Mouse (Mus musculus) adipose tissue, adult 10 weeks (tissue): Measurements from ENCODE around the gene Pdxp. TPM values are rescaled to one million over a fixed set of nuclear protein-coding genes. Genes with fewer than 3 reads are reported as not detected.

Source experiments
- polyA plus RNA-seq: library from polyadenylated mRNA; stranded (reverse); fragments of 350-450 nt; fragmentation: Illumina TruSeq; extraction: RNeasy Lipid Tissue Mini Kit (QIAGEN cat#74804); gene quantifications from one replicate; pipeline ENCODE4 v1.2.3, GENCODE M21; 2014; ENCODE audit warnings: low read depth, low replicate concordance

The Pdxp gene
- 3.2 TPM for polyA plus RNA-seq

GRCm38 (mm10) chr15:78913632-78914090, at the start of gene Pdxp:
Gene Pdxp (plus strand): TSS chr15:78913919.

GRCm38 (mm10) chr15:78876991-78877809, 36.5 kb upstream of the Pdxp start, which contains the start of gene Gga1:
Gene Gga1 (plus strand): TSS chr15:78877190.

DNA sequence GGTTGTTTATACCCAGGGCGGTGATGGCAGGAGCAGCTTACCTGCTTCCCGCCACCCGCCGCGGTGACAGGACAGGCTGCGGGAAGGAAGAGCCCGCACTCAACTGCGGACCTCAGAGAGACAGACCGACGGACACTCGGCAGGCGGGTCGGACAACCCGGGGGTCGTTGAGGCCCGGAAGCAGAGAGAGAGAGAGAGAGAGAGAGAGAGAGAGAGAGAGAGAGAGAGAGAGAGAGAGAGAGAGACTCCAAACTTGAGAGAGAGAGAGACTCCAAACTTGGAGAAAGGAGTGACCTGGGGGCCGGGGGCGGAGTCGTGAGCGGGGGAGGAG, 14.3 kb upstream of the Pdxp start, which contains the start of gene Gm49510:
Gene Gm49510 (plus strand): TSS at position 259 of the 331 bp plus-strand sequence.

DNA sequence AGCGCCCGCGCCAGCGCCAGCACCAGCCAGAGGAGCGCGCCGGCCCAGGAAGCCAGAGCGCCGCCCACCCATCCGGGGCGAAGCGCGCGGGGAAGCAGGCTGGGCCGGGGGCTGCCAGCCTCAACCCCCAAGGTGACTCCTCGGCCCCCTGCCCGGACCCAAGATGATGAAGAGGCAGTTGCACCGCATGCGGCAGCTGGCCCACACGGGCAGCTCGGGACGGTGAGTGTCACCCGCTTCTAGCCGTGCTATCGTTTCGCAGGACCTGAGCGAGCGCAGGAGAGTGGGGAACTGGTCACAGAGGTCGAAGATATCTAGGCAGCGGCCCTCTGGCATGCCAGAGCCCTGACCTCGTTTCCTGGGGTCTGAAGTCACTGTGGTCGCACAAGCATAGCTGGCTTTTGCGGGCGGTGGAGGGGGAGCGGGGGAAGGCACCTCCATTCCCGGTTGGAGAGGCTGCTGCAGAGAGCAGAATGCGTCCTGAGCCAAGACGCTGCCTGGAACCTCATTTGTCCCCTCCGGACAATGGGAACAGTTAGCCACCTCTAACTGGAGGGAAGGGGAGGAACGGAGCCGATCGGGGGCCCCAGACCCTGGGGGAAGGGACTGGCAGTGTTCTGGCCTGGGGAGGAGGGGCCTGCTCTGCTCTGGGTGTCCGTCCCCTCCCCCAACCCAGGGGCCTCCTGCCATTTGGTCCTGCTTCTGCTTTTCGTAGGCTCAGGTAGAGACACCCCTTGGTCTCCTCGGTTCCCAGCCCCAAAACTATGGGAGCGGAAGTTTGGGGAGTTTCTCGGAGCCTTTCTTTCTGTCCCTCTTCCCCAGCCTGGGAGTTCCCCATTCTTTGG, 13.8 kb upstream of the Pdxp start, which contains the start of gene Sh3bp1:
Gene Sh3bp1 (plus strand): TSS at position 29 of the 845 bp plus-strand sequence.

DNA sequence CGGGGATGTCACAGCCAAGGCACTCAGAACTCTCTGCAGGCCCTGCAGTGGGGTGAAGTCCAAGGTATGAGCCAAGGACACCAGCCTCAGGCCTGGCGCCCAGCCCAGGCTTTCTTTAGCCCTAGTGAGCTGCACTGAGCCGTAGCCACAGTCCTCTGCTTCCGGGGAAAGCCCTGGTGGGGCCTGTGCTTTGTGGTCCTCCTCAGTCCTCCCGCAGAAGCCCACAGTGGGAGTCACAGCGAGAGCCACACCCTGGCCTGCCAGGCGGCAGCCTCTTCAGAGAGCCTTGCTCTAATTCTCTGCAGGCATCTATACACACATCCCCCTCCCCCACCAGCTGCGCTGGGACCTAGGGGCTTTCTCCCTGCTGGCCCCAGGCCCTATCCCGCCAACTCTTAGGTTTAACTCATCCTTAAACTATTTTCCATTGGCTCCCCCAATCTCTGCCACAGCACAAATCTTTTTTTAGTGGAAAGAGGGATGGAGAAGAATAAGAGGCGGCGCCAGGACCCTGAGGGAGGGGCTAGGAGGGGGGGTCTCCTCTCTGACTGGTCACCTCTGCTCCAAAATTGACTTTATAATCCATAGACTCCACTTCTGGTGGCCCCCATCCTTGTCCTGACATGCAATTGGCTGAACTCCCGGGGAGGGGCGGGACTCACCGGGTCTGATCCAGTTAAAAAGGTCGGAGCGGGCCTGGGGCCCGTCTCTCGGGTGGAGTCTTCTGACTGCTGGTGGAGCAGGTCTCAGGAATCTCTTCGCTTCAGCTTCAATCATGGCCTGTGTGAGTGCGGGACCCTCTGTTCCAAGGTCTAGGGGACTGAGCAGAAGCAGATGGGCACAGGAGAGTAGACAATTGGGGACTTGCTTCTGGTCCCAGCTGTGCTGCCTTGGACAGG, 12.6 kb downstream of the Pdxp start, which contains the start of gene Lgals1:
Gene Lgals1 (plus strand): TSS at position 705 of the 899 bp plus-strand sequence.

DNA sequence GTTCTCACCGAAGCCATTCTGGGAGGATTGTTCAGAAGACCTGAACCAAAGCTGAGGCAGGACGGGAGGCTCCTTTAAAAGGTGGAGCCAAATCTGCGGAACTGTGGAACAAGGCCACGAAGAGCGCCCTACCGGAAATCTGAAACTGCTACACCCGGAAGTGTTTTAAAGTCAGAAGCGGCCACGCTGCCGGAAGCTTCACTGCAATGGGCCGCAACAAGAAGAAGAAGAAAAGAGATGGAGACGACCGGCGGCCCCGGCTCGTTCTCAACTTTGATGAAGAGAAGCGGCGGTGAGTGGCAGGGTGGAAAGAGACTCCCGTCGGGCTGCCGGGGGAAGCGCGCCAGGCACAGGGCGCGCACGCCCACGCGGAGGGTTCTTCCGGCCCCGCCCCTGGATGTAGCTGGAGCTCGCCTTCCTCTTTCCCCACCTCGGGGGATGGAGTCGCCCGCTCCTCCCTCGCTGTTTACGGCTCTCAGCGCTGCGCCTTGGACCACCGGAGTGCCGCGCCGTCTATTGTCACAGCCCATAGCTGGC, 21.1 kb downstream of the Pdxp start, which contains the start of gene Nol12:
Gene Nol12 (plus strand): TSS at position 150 of the 537 bp plus-strand sequence.

GRCm38 (mm10) chr15:78947657-78948056, 33.9 kb downstream of the Pdxp start, which contains the start of gene Triobp:
Gene Triobp (plus strand): TSS chr15:78947724.

Other genes with a start within 250 kb of the Pdxp start
- gene Elfn2, start 195.1 kb upstream of the Pdxp start, polyA plus RNA-seq, result 0.46 TPM
- gene Mfng, start 140.4 kb upstream of the Pdxp start, polyA plus RNA-seq, result 38.6 TPM
- gene Card10, start 110.9 kb upstream of the Pdxp start, polyA plus RNA-seq, result 22.6 TPM
- gene Cdc42ep1, start 71.3 kb upstream of the Pdxp start, polyA plus RNA-seq, result 41.9 TPM
- 4.6 TPM for gene Lgals2, start 58.4 kb upstream of the Pdxp start, polyA plus RNA-seq
- gene Gga1, start 36.7 kb upstream of the Pdxp start, polyA plus RNA-seq, result 49.2 TPM
- not detected for gene Gm49510, start 14.3 kb upstream of the Pdxp start, polyA plus RNA-seq
- 11.6 TPM for gene Sh3bp1, start 14.2 kb upstream of the Pdxp start, polyA plus RNA-seq
- gene Lgals1, start 12.8 kb downstream of the Pdxp start, polyA plus RNA-seq, result 1,028 TPM
- 33.5 TPM for gene Nol12, start 21.0 kb downstream of the Pdxp start, polyA plus RNA-seq
- 45.1 TPM for gene Triobp, start 33.8 kb downstream of the Pdxp start, polyA plus RNA-seq
- 112 TPM for gene H1f0, start 114.5 kb downstream of the Pdxp start, polyA plus RNA-seq
- 0.98 TPM for gene Galr3, start 128.0 kb downstream of the Pdxp start, polyA plus RNA-seq
- 36.9 TPM for gene Ankrd54, start 149.0 kb downstream of the Pdxp start, polyA plus RNA-seq
- 142 TPM for gene Eif3l, start 161.3 kb downstream of the Pdxp start, polyA plus RNA-seq
- 29.7 TPM for gene Micall1, start 195.0 kb downstream of the Pdxp start, polyA plus RNA-seq
- gene Polr2f, start 227.1 kb downstream of the Pdxp start, polyA plus RNA-seq, result 84.6 TPM
- 22.1 TPM for gene 1700088E04Rik, start 227.3 kb downstream of the Pdxp start, polyA plus RNA-seq